Mouse (Mus musculus) lung, embryonic 15.5 days (tissue): ENCODE data around the gene Llph. TPM values are rescaled to one million over a fixed set of nuclear protein-coding genes. Genes with fewer than 3 reads are reported as not detected.

Source experiments
- ATAC-seq: fragments of 200-750 bp; cut with Nextera tagmentation; 2 replicates; pipeline ENCODE4 v1.8.0; 2017; ENCODE audit warnings: moderate number of reproducible peaks, borderline replicate concordance; ENCODE audit not compliant: low FRiP score, low TSS enrichment; ENCODE audit errors: extremely low read depth
- H3K27ac ChIP-seq: fragments of 300-500 bp; sonication (generic); 2 replicates; pipeline ENCODE4 v1.5.1; 2015; ENCODE audit warnings: moderate library complexity, mild to moderate bottlenecking, inconsistent platforms
- H3K27me3 ChIP-seq: fragments of 300-500 bp; sonication (generic); 2 replicates; pipeline ENCODE4 v1.6.1; 2015; ENCODE audit warnings: inconsistent platforms
- H3K36me3 ChIP-seq: fragments of 300-500 bp; sonication (generic); 2 replicates; pipeline ENCODE4 v1.6.1; 2015; ENCODE audit warnings: inconsistent platforms
- H3K4me1 ChIP-seq: fragments of 300-500 bp; sonication (generic); 2 replicates; pipeline ENCODE4 v1.6.1; 2015; ENCODE audit warnings: inconsistent platforms
- H3K4me2 ChIP-seq: fragments of 300-500 bp; sonication (generic); 2 replicates; pipeline ENCODE4 v1.6.1; 2015; ENCODE audit warnings: inconsistent platforms, mild to moderate bottlenecking, moderate library complexity
- H3K4me3 ChIP-seq: fragments of 300-500 bp; sonication (generic); 2 replicates; pipeline ENCODE4 v1.5.1; 2015; ENCODE audit warnings: mild to moderate bottlenecking, inconsistent platforms
- H3K9ac ChIP-seq: fragments of 300-500 bp; sonication (generic); 2 replicates; pipeline ENCODE4 v1.6.1; 2015; ENCODE audit warnings: inconsistent platforms
- H3K9me3 ChIP-seq: fragments of 300-500 bp; sonication (generic); 2 replicates; pipeline ENCODE4 v1.6.1; 2016; ENCODE audit warnings: inconsistent platforms
- WGBS: fragments of 180-500 bp; shearing (Covaris S2); methylation state at CpG from one replicate; pipeline ENCODE4 v1.1.7; 2015; 5-methylcytosine and 5-hydroxymethylcytosine counted together
- polyA plus RNA-seq: library from polyadenylated mRNA; unstranded; fragments of >200 nt; fragmentation: Nextera tagmentation; extraction: Ambion mirVana; gene quantifications from 2 replicates; pipeline ENCODE4 v1.2.1, GENCODE M21; 2015

Llph gene
- polyA plus RNA-seq, result 42.8 and 46.6 TPM in 2 replicates

GRCm38 (mm10) chr10:120226871-120227661 is at the start of gene Llph:
Gene Llph, plus strand, starts transcription at chr10:120227070.
- ATAC-seq, result peak; percentile 95
- Histone ChIP-seq H3K4me3 (peak within 1 kb of the TSS; percentile 99), H3K9ac (peak within 1 kb of the TSS; percentile 93), H3K27me3 (no peaks in the 10 kb centered on the region), H3K4me2 (peak within 1 kb of the TSS; percentile 76), H3K9me3 (no peaks in the 10 kb centered on the region), H3K27ac (peak within 1 kb of the TSS; percentile 60), H3K36me3 (peaks cover 24% of the 10 kb centered on the region), H3K4me1 (peaks cover 7% of the 10 kb centered on the region)
- WGBS, result under 1% methylated on average over 57 of the region's 57 CpGs

GRCm38 (mm10) chr10:120182887-120183286 is 44.0 kb upstream of the Llph start:
- no peak overlapping the region for H3K4me3 ChIP-seq
- no peak overlapping the region for H3K27ac ChIP-seq
- WGBS, result 91% methylated on average over 1 of the region's 1 CpGs
- H3K9ac ChIP-seq, result no peak overlapping the region
- no peaks in the 10 kb centered on the region for H3K27me3 ChIP-seq
- H3K4me1 ChIP-seq, result no peaks in the 10 kb centered on the region
- no peaks in the 10 kb centered on the region for H3K9me3 ChIP-seq
- no peak overlapping the region for H3K4me2 ChIP-seq
- H3K36me3 ChIP-seq, result no peaks in the 10 kb centered on the region
- ATAC-seq, result no peak

- Histone ChIP-seq H3K36me3 (no peaks in the 10 kb centered on the region), H3K9me3 (no peaks in the 10 kb centered on the region), H3K4me2 (no peak overlapping the region), H3K4me1 (no peaks in the 10 kb centered on the region), H3K27me3 (no peaks in the 10 kb centered on the region), H3K4me3 (no peak overlapping the region), H3K27ac (no peak overlapping the region), H3K9ac (no peak overlapping the region)
- ATAC-seq, result no peak
- 67% methylated on average over 2 of the region's 2 CpGs for WGBS
Observed at GRCm38 (mm10) chr10:120183342-120183741, 43.5 kb upstream of the Llph start.

- WGBS, result 47% methylated on average over 2 of the region's 2 CpGs
- no peak overlapping the region for H3K9ac ChIP-seq
- no peaks in the 10 kb centered on the region for H3K27me3 ChIP-seq
- no peak overlapping the region for H3K4me3 ChIP-seq
- no peaks in the 10 kb centered on the region for H3K9me3 ChIP-seq
- H3K4me2 ChIP-seq, result no peak overlapping the region
- H3K36me3 ChIP-seq, result no peaks in the 10 kb centered on the region
- H3K27ac ChIP-seq, result no peak overlapping the region
- no peak for ATAC-seq
- H3K4me1 ChIP-seq, result no peaks in the 10 kb centered on the region
Observed at GRCm38 (mm10) chr10:120188513-120188912, 38.4 kb upstream of the Llph start.

- Histone ChIP-seq H3K9ac (no peak overlapping the region), H3K4me1 (no peaks in the 10 kb centered on the region), H3K4me3 (no peak overlapping the region), H3K27me3 (no peaks in the 10 kb centered on the region), H3K27ac (no peak overlapping the region), H3K36me3 (no peaks in the 10 kb centered on the region), H3K9me3 (no peaks in the 10 kb centered on the region), H3K4me2 (no peak overlapping the region)
- 56% methylated on average over 11 of the region's 11 CpGs for WGBS
- no peak for ATAC-seq
Observed at GRCm38 (mm10) chr10:120189276-120189675, 37.6 kb upstream of the Llph start.

GRCm38 (mm10) chr10:120189782-120190181 is 37.1 kb upstream of the Llph start:
- Histone ChIP-seq H3K4me3 (no peak overlapping the region), H3K27ac (no peak overlapping the region), H3K4me2 (no peak overlapping the region), H3K4me1 (no peaks in the 10 kb centered on the region), H3K9ac (no peak overlapping the region), H3K9me3 (no peaks in the 10 kb centered on the region), H3K36me3 (no peaks in the 10 kb centered on the region), H3K27me3 (no peaks in the 10 kb centered on the region)
- no peak for ATAC-seq
- WGBS, result 31% methylated on average over 6 of the region's 6 CpGs

- H3K27ac ChIP-seq, result no peak overlapping the region
- no peak overlapping the region for H3K4me2 ChIP-seq
- 81% methylated on average over 6 of the region's 6 CpGs for WGBS
Observed at GRCm38 (mm10) chr10:120191165-120191564, 35.7 kb upstream of the Llph start.

GRCm38 (mm10) chr10:120192278-120192677 is 34.6 kb upstream of the Llph start:
- Histone ChIP-seq H3K4me2 (no peak overlapping the region), H3K9me3 (no peaks in the 10 kb centered on the region), H3K27me3 (no peaks in the 10 kb centered on the region), H3K4me1 (no peaks in the 10 kb centered on the region), H3K9ac (no peak overlapping the region), H3K4me3 (no peak overlapping the region), H3K36me3 (no peaks in the 10 kb centered on the region), H3K27ac (no peak overlapping the region)
- 70% methylated on average over 4 of the region's 4 CpGs for whole genome bisulfite sequencing
- no peak for ATAC-seq

More at GRCm38 (mm10) chr10:120191165-120191564, 35.7 kb upstream of the Llph start:
- H3K36me3 ChIP-seq, result no peaks in the 10 kb centered on the region
- H3K9ac ChIP-seq, result no peak overlapping the region
- H3K9me3 ChIP-seq, result no peaks in the 10 kb centered on the region
- no peak overlapping the region for H3K4me3 ChIP-seq
- no peaks in the 10 kb centered on the region for H3K27me3 ChIP-seq
- ATAC-seq, result no peak
- H3K4me1 ChIP-seq, result no peaks in the 10 kb centered on the region

GRCm38 (mm10) chr10:120193255-120193654 is 33.6 kb upstream of the Llph start:
- Histone ChIP-seq H3K4me2 (no peak overlapping the region), H3K27ac (no peak overlapping the region), H3K27me3 (no peaks in the 10 kb centered on the region), H3K9me3 (no peaks in the 10 kb centered on the region), H3K9ac (no peak overlapping the region), H3K4me1 (no peaks in the 10 kb centered on the region), H3K36me3 (no peaks in the 10 kb centered on the region), H3K4me3 (no peak overlapping the region)
- WGBS, result 88% methylated on average over 8 of the region's 8 CpGs
- no peak for ATAC-seq

- 67% methylated on average over 14 of the region's 14 CpGs for WGBS
- no peak for ATAC-seq
Observed at GRCm38 (mm10) chr10:120197061-120197835, 29.6 kb upstream of the Llph start.

GRCm38 (mm10) chr10:120201131-120201921 is 25.5 kb upstream of the Llph start, which contains the start of gene Tmbim4:
Gene Tmbim4, plus strand, starts transcription at chr10:120201590.
- peaks cover 9% of the 10 kb centered on the region; the same call in 1 of the 2 replicates for H3K27me3 ChIP-seq
- H3K36me3 ChIP-seq, result no peaks in the 10 kb centered on the region
- peaks cover 10% of the 10 kb centered on the region; the same call in 1 of the 2 replicates for H3K4me1 ChIP-seq
- peak within 1 kb of the TSS; percentile 95 for H3K4me2 ChIP-seq
- H3K27ac ChIP-seq, result no peak within 1 kb of the TSS
- no peaks in the 10 kb centered on the region for H3K9me3 ChIP-seq
- ATAC-seq, result peak; percentile 79
- H3K9ac ChIP-seq, result peak within 1 kb of the TSS; percentile 31
- peak within 1 kb of the TSS; percentile 52 for H3K4me3 ChIP-seq
- 1% methylated on average over 65 of the region's 65 CpGs for WGBS

More at GRCm38 (mm10) chr10:120197061-120197835, 29.6 kb upstream of the Llph start:
- Histone ChIP-seq H3K36me3 (no peaks in the 10 kb centered on the region), H3K9ac (no peak overlapping the region), H3K27ac (no peak overlapping the region), H3K9me3 (no peaks in the 10 kb centered on the region), H3K27me3 (peaks cover 9% of the 10 kb centered on the region; the same call in 1 of the 2 replicates), H3K4me2 (no peak overlapping the region), H3K4me1 (peaks cover 10% of the 10 kb centered on the region; the same call in 1 of the 2 replicates), H3K4me3 (no peak overlapping the region)
